Mouse (Mus musculus): ENCODE results near the gene Gm4181.
"Not testable (repeated sequence)": the region's sequence is repeated elsewhere in the genome, so short reads cannot be mapped to it uniquely, and the experiment has no call there.

DNA sequence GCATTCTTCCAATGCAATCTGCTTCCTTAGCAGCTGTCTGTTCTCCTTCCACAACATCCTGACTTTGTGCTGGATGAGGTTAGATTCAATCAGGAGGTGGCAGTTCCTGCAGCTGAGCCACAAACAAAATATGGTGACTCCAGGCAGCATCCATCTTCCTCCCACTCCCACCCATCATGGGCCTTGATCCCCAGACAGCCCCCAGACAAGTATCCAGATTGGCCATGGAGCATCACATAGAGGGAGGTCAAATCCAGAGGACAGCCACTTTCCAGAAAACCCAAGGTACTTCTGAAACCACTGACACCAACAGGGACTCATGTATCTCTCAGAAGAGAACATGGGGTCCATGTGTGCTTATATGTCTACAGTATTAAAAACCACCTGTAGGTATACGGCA, 3.0 kb downstream of the Gm4181 start:
- TF ChIP-seq CTCF (IDR thresholded peaks at IDR 0.05); POLR2A (IDR thresholded peaks at IDR 0.05; ENCODE audit: insufficient read depth, low read depth, low read length): not testable (repeated sequence)

Data from heart, adult 2 months (tissue).